Comparison of ENCODE assay signal across 31 mouse cellular contexts in genomic region chr13:91884714-91885386, GRCm38 (mm10). TPM values are rescaled to one million over a fixed set of nuclear protein-coding genes. Genes with fewer than 3 reads are reported as not detected.
DNase-seq lines count a peak whose midpoint lies in the region; ATAC-seq and TF ChIP-seq lines count a peak whose summit lies in the region.
"Had no signal": no experiment of that assay in that cellular context is flagged by ENCODE, and none has a peak within 500 bp of the region (broad histone marks: within the 10 kb centered on the region; RNA-seq: fewer than 3 reads in every experiment).

No protein-coding gene starts in this region.

- no peaks in the 10 kb centered on the region for H3K27me3 ChIP-seq in forebrain, postnatal 0 days (ENCODE audit: insufficient read depth, low read length)
- H3K27me3 ChIP-seq in forebrain, embryonic 10.5 days (ENCODE audit: poor library complexity, severe bottlenecking), result no peaks in the 10 kb centered on the region
- H3K27me3 ChIP-seq in hindbrain, embryonic 15.5 days, result no peaks in the 10 kb centered on the region
- H3K27me3 ChIP-seq in hindbrain, embryonic 11.5 days (ENCODE audit: control insufficient read depth, insufficient read depth, low read length), result no peaks in the 10 kb centered on the region
- H3K27me3 ChIP-seq in midbrain, embryonic 16.5 days (ENCODE audit: control insufficient read depth, insufficient read depth, low read depth, low read length), result no peaks in the 10 kb centered on the region
- H3K27me3 ChIP-seq in midbrain, embryonic 10.5 days (ENCODE audit: low read depth, poor library complexity, severe bottlenecking), result no peaks in the 10 kb centered on the region
- H3K27me3 ChIP-seq: embryonic facial prominence, embryonic 13.5 days; heart, embryonic 13.5 days; hindbrain, embryonic 13.5 days; intestine, embryonic 15.5 days had no signal

- no peaks in the 10 kb centered on the region for H3K36me3 ChIP-seq in forebrain, postnatal 0 days (ENCODE audit: insufficient read depth)
- no peaks in the 10 kb centered on the region for H3K36me3 ChIP-seq in forebrain, embryonic 10.5 days (replicated peaks)
- no peaks in the 10 kb centered on the region for H3K36me3 ChIP-seq in hindbrain, embryonic 15.5 days
- H3K36me3 ChIP-seq in hindbrain, embryonic 11.5 days (ENCODE audit: control insufficient read depth, insufficient read depth, low read length), result no peaks in the 10 kb centered on the region
- no peaks in the 10 kb centered on the region for H3K36me3 ChIP-seq in midbrain, embryonic 16.5 days (ENCODE audit: control insufficient read depth, insufficient read depth, low read length)
- H3K36me3 ChIP-seq in midbrain, embryonic 10.5 days, result no peaks in the 10 kb centered on the region
- H3K36me3 ChIP-seq: embryonic facial prominence, embryonic 10.5 days; embryonic facial prominence, embryonic 13.5 days; heart, embryonic 10.5 days; heart, embryonic 13.5 days; hindbrain, embryonic 13.5 days; intestine, embryonic 15.5 days had no signal

- DNase-seq in forebrain, postnatal 0 days, result peak; percentile 40
- DNase-seq in forebrain, embryonic 10.5 days (ENCODE audit: extremely low spot score, low spot score), result no peak
- DNase-seq in hindbrain, embryonic 11.5 days (ENCODE audit: low spot score), result no peak
- DNase-seq in midbrain, embryonic 10.5 days (ENCODE audit: low spot score), result no peak
- DNase-seq in gastrocnemius, adult 2 months, result no peak
- DNase-seq: adrenal gland, adult 2 months; adrenal gland, postnatal 14 days; cerebellum, adult 11-12 months; cerebellum, adult 8-10 months; cerebellum, postnatal 10 days; cerebellum, postnatal 36 days; embryo, embryonic 11 days; gastrocnemius, postnatal 25 days; heart, adult 2 months; heart, postnatal 14 days; kidney, adult 11 months; kidney, adult 8-10 months had no signal

- H3K9ac ChIP-seq in forebrain, postnatal 0 days, result no peak overlapping the region
- no peak overlapping the region for H3K9ac ChIP-seq in hindbrain, embryonic 15.5 days
- no peak overlapping the region for H3K9ac ChIP-seq in hindbrain, embryonic 11.5 days (ENCODE audit: low read depth, low read length)
- H3K9ac ChIP-seq in midbrain, embryonic 16.5 days (ENCODE audit: low read depth, low read length), result no peak overlapping the region
- H3K9ac ChIP-seq: embryonic facial prominence, embryonic 13.5 days; heart, embryonic 13.5 days; hindbrain, embryonic 13.5 days; intestine, embryonic 15.5 days had no signal

- H3K4me2 ChIP-seq in forebrain, postnatal 0 days (ENCODE audit: low read depth), result no peak overlapping the region
- no peak overlapping the region for H3K4me2 ChIP-seq in hindbrain, embryonic 15.5 days
- H3K4me2 ChIP-seq in hindbrain, embryonic 11.5 days (replicated peaks; ENCODE audit: low read depth, low read length), result no peak overlapping the region
- H3K4me2 ChIP-seq in midbrain, embryonic 16.5 days (ENCODE audit: low read length), result no peak overlapping the region
- H3K4me2 ChIP-seq: embryonic facial prominence, embryonic 13.5 days; heart, embryonic 13.5 days; hindbrain, embryonic 13.5 days; intestine, embryonic 15.5 days had no signal

- ATAC-seq in forebrain, postnatal 0 days, result peak; percentile 71
- peak; percentile 54; the same call in 1 of the 2 replicates for ATAC-seq in hindbrain, embryonic 15.5 days (ENCODE audit: low FRiP score, low read depth)
- ATAC-seq in hindbrain, embryonic 11.5 days (ENCODE audit: low FRiP score), result no peak
- peak; percentile 54; the same call in 1 of the 2 replicates for ATAC-seq in midbrain, embryonic 16.5 days
- ATAC-seq: CD4-positive, CD25-positive, alpha-beta regulatory T cell, adult 4 months; intestine, embryonic 15.5 days had no signal

- H3K27ac ChIP-seq in forebrain, postnatal 0 days (ENCODE audit: low read depth, low read length), result no peak overlapping the region
- no peak overlapping the region for H3K27ac ChIP-seq in forebrain, embryonic 10.5 days
- H3K27ac ChIP-seq in hindbrain, embryonic 15.5 days (replicated peaks), result no peak overlapping the region
- H3K27ac ChIP-seq in hindbrain, embryonic 11.5 days (ENCODE audit: low read depth, low read length), result no peak overlapping the region
- H3K27ac ChIP-seq in midbrain, embryonic 16.5 days (ENCODE audit: low read length), result no peak overlapping the region
- H3K27ac ChIP-seq in midbrain, embryonic 10.5 days (replicated peaks), result no peak overlapping the region
- H3K27ac ChIP-seq in gastrocnemius, adult 2 months, result no peak overlapping the region
- H3K27ac ChIP-seq: embryonic facial prominence, embryonic 10.5 days; embryonic facial prominence, embryonic 13.5 days; heart, adult 2 months; heart, embryonic 10.5 days; heart, embryonic 13.5 days; hindbrain, embryonic 13.5 days; intestine, embryonic 15.5 days had no signal

- intact Hi-C loops in gastrocnemius, adult 2 months (cut with DNase I), result no loop called here

- H3K9me3 ChIP-seq in forebrain, postnatal 0 days (ENCODE audit: low read length), result no peaks in the 10 kb centered on the region
- no peaks in the 10 kb centered on the region for H3K9me3 ChIP-seq in forebrain, embryonic 10.5 days
- no peaks in the 10 kb centered on the region for H3K9me3 ChIP-seq in hindbrain, embryonic 15.5 days
- no peaks in the 10 kb centered on the region for H3K9me3 ChIP-seq in hindbrain, embryonic 11.5 days (ENCODE audit: control insufficient read depth, low read length)
- H3K9me3 ChIP-seq in midbrain, embryonic 16.5 days (replicated peaks; ENCODE audit: control insufficient read depth, low read length, poor library complexity, severe bottlenecking), result no peaks in the 10 kb centered on the region
- no peaks in the 10 kb centered on the region for H3K9me3 ChIP-seq in midbrain, embryonic 10.5 days (replicated peaks)
- H3K9me3 ChIP-seq: embryonic facial prominence, embryonic 10.5 days; embryonic facial prominence, embryonic 13.5 days; heart, embryonic 10.5 days; heart, embryonic 13.5 days; hindbrain, embryonic 13.5 days; intestine, embryonic 15.5 days had no signal

- H3K4me1 ChIP-seq in forebrain, postnatal 0 days (ENCODE audit: insufficient read depth), result no peaks in the 10 kb centered on the region
- H3K4me1 ChIP-seq in forebrain, embryonic 10.5 days, result no peaks in the 10 kb centered on the region
- H3K4me1 ChIP-seq in hindbrain, embryonic 15.5 days (replicated peaks), result no peaks in the 10 kb centered on the region
- no peaks in the 10 kb centered on the region for H3K4me1 ChIP-seq in hindbrain, embryonic 11.5 days (replicated peaks; ENCODE audit: control insufficient read depth, insufficient read depth, low read length)
- H3K4me1 ChIP-seq in midbrain, embryonic 16.5 days (ENCODE audit: control insufficient read depth, insufficient read depth, low read length), result no peaks in the 10 kb centered on the region
- H3K4me1 ChIP-seq in midbrain, embryonic 10.5 days, result no peaks in the 10 kb centered on the region
- H3K4me1 ChIP-seq: embryonic facial prominence, embryonic 10.5 days; embryonic facial prominence, embryonic 13.5 days; heart, embryonic 10.5 days; heart, embryonic 13.5 days; hindbrain, embryonic 13.5 days; intestine, embryonic 15.5 days had no signal

- no peak overlapping the region for H3K4me3 ChIP-seq in forebrain, postnatal 0 days (ENCODE audit: low read depth, low read length)
- no peak overlapping the region for H3K4me3 ChIP-seq in forebrain, embryonic 10.5 days
- H3K4me3 ChIP-seq in hindbrain, embryonic 15.5 days, result no peak overlapping the region
- no peak overlapping the region for H3K4me3 ChIP-seq in hindbrain, embryonic 11.5 days (ENCODE audit: low read depth, low read length)
- H3K4me3 ChIP-seq in midbrain, embryonic 16.5 days (ENCODE audit: low read depth, low read length), result no peak overlapping the region
- H3K4me3 ChIP-seq in midbrain, embryonic 10.5 days, result no peak overlapping the region
- no peak overlapping the region for H3K4me3 ChIP-seq in gastrocnemius, adult 2 months
- H3K4me3 ChIP-seq: embryonic facial prominence, embryonic 10.5 days; embryonic facial prominence, embryonic 13.5 days; erythroblast, embryonic 14.5 days; heart, adult 2 months; heart, embryonic 10.5 days; heart, embryonic 13.5 days; hindbrain, embryonic 13.5 days; intestine, embryonic 15.5 days had no signal

- TF ChIP-seq CTCF in forebrain, postnatal 0 days (IDR thresholded peaks at IDR 0.05; ENCODE audit: low read depth), result no peak
- no peak for TF ChIP-seq CTCF in gastrocnemius, adult 2 months (IDR thresholded peaks at IDR 0.05)

- WGBS in forebrain, postnatal 0 days, result 68% methylated on average over 5 of the region's 5 CpGs
- WGBS in forebrain, embryonic 10.5 days, result 93% methylated on average over 5 of the region's 5 CpGs
- WGBS in hindbrain, embryonic 15.5 days, result 84% methylated on average over 5 of the region's 5 CpGs
- 86% methylated on average over 5 of the region's 5 CpGs for WGBS in hindbrain, embryonic 11.5 days
- 77% methylated on average over 5 of the region's 5 CpGs for WGBS in midbrain, embryonic 16.5 days
- 88% methylated on average over 5 of the region's 5 CpGs for WGBS in midbrain, embryonic 10.5 days

RNA-seq across cellular contexts. Expression of gene Ckmt2, which starts 8.2 kb away (rescaled TPM):
- total RNA-seq in forebrain, postnatal 0 days (2014; rRNA removed), result 0.14 TPM in 1 of 2 replicates, not detected in the other
- polyA plus RNA-seq in forebrain, postnatal 0 days (2015; fragmentation: Nextera tagmentation; extraction: Ambion mirVana), result not detected in 2 replicates
- not detected in 2 replicates for polyA plus RNA-seq in forebrain, embryonic 10.5 days (2016; fragmentation: Nextera tagmentation; extraction: Ambion mirVana)
- not detected in 2 replicates for polyA plus RNA-seq in hindbrain, embryonic 15.5 days (2015; fragmentation: Nextera tagmentation; extraction: Ambion mirVana)
- polyA plus RNA-seq in hindbrain, embryonic 11.5 days (2014; fragmentation: Nextera tagmentation; extraction: Ambion mirVana), result not detected in 2 replicates
- polyA plus RNA-seq in midbrain, embryonic 16.5 days (2015; fragmentation: Nextera tagmentation; extraction: Ambion mirVana), result not detected in 2 replicates
- not detected in 2 replicates for polyA plus RNA-seq in midbrain, embryonic 10.5 days (2016; fragmentation: Nextera tagmentation; extraction: Ambion mirVana)
- 1,000 to 10,000 TPM; 1,040 to 2,126 TPM for total RNA-seq in gastrocnemius, adult 2 months (2021)
- total RNA-seq: adrenal gland, adult 2 months; adrenal gland, postnatal 14 days; hematopoietic stem cell, adult 5-6 weeks; MEL had no signal
- polyA plus RNA-seq: adrenal gland, adult 2 months; C2C12; CD4-positive, CD25-positive, alpha-beta regulatory T cell, adult 4 months; cortical plate, adult 2 months; embryonic facial prominence, embryonic 10.5 days; embryonic facial prominence, embryonic 13.5 days; erythroblast, embryonic 14.5 days had no signal
